Mouse (Mus musculus) lung, postnatal 0 days (tissue): ENCODE data around the gene Gm5127. TPM values are rescaled to one million over a fixed set of nuclear protein-coding genes. Genes with fewer than 3 reads are reported as not detected.
A peak's percentile ranks its signal among the peaks of the same experiment; 100 is the strongest.

Source experiments
- ATAC-seq: fragments of 200-750 bp; cut with Nextera tagmentation; 2 replicates; pipeline ENCODE4 v1.8.0; 2017; ENCODE audit warnings: moderate library complexity
- DNase-seq: peaks from one replicate; pipeline ENCODE4 v3.0.0-alpha.2; 2016; ENCODE audit warnings: low spot score
- H3K27ac ChIP-seq: fragments of 300-500 bp; sonication (generic); 2 replicates; pipeline ENCODE4 v1.5.1; 2014; ENCODE audit warnings: antibody characterized with exemption, mild to moderate bottlenecking, low read length, mixed read lengths
- H3K27me3 ChIP-seq: fragments of 300-500 bp; sonication (generic); replicated peaks from 2 replicates; pipeline ENCODE4 v1.6.1; 2014; ENCODE audit warnings: low read length, mixed read lengths; ENCODE audit not compliant: insufficient read depth
- H3K36me3 ChIP-seq: fragments of 300-500 bp; sonication (generic); 2 replicates; pipeline ENCODE4 v1.6.1; 2014; ENCODE audit warnings: low read length, mixed read lengths; ENCODE audit not compliant: insufficient read depth
- H3K4me1 ChIP-seq: fragments of 300-500 bp; sonication (generic); 2 replicates; pipeline ENCODE4 v1.6.1; 2014; ENCODE audit warnings: antibody characterized with exemption, low read depth, low read length, mixed read lengths; ENCODE audit not compliant: insufficient read depth
- H3K4me2 ChIP-seq: fragments of 300-500 bp; sonication (generic); replicated peaks from 2 replicates; pipeline ENCODE4 v1.6.1; 2014; ENCODE audit warnings: low read depth, mild to moderate bottlenecking, low read length, moderate library complexity, mixed read lengths
- H3K4me3 ChIP-seq: fragments of 300-500 bp; sonication (generic); 2 replicates; pipeline ENCODE4 v1.5.1; 2014; ENCODE audit warnings: low read depth, low read length
- H3K9ac ChIP-seq: fragments of 300-500 bp; sonication (generic); replicated peaks from 2 replicates; pipeline ENCODE4 v1.6.1; 2014; ENCODE audit warnings: low read depth, mild to moderate bottlenecking
- H3K9me3 ChIP-seq: fragments of 300-500 bp; sonication (generic); 2 replicates; pipeline ENCODE4 v1.6.1; 2016; ENCODE audit warnings: low read length, mixed read lengths
- CTCF ChIP-seq: IDR thresholded peaks from 2 replicates; pipeline ENCODE4 v1.5.1; 2016; ENCODE audit warnings: antibody characterized with exemption, mild to moderate bottlenecking
- EP300 ChIP-seq: IDR thresholded peaks from 2 replicates; pipeline ENCODE4 v1.6.1; 2016; ENCODE audit warnings: antibody characterized with exemption, mild to moderate bottlenecking, control low read depth
- WGBS: fragments of 180-500 bp; shearing (Covaris S2); extraction: QIAGEN DNeasy Blood & Tissue Kit; methylation state at CpG from one replicate; pipeline ENCODE4 v1.1.7; 2014; 5-methylcytosine and 5-hydroxymethylcytosine counted together
- polyA plus RNA-seq: library from polyadenylated mRNA; unstranded; fragments of >200 nt; fragmentation: Nextera tagmentation; extraction: Ambion mirVana; gene quantifications from 2 replicates; pipeline ENCODE4 v1.2.1, GENCODE M21; 2015

The Gm5127 gene
- 0.14 TPM in 1 of 2 replicates, not detected in the other for polyA plus RNA-seq

GRCm38 (mm10) chrX:106582886-106583285 is at the start of gene Gm5127:
Gm5127 (plus strand) TSS chrX:106583186.
- TF ChIP-seq EP300 = no peak
- no peak for TF ChIP-seq CTCF
- no peak within 1 kb of the TSS for H3K9ac ChIP-seq
- H3K36me3 ChIP-seq = no peaks in the 10 kb centered on the region
- ATAC-seq (no peak), DNase-seq (no peak)
- WGBS = 37% methylated on average over 3 of the region's 3 CpGs
- H3K4me1 ChIP-seq = no peaks in the 10 kb centered on the region
- H3K4me2 ChIP-seq = no peak within 1 kb of the TSS
- H3K9me3 ChIP-seq = no peaks in the 10 kb centered on the region
- no peak within 1 kb of the TSS for H3K4me3 ChIP-seq
- no peaks in the 10 kb centered on the region for H3K27me3 ChIP-seq
- H3K27ac ChIP-seq = no peak within 1 kb of the TSS

DNA sequence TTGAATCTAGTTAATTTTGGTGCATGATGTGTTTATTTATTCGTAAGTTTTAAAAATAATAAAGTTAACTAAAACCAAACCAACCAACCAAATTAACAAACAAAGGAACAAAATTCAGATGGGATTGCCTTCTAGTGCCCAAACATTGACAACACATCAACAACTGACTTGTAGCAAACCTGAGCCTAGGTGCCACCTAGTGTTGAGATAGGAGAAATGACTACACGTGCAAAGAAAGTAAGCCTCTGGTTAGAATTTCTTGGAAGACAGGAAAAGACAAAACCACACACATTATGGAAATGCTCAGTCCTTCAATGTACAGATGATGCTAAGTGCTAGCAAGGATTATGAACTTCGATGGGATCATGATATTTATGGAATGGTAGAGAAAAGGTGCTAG is 46.6 kb upstream of the Gm5127 start:
- ATAC-seq (no peak), DNase-seq (no peak)
- no peaks in the 10 kb centered on the region for H3K9me3 ChIP-seq
- no peaks in the 10 kb centered on the region for H3K27me3 ChIP-seq
- H3K27ac ChIP-seq = no peak overlapping the region
- no peak overlapping the region for H3K4me3 ChIP-seq
- WGBS = 41% methylated on average over 3 of the region's 3 CpGs
- H3K9ac ChIP-seq = no peak overlapping the region
- H3K4me1 ChIP-seq = no peaks in the 10 kb centered on the region
- no peaks in the 10 kb centered on the region for H3K36me3 ChIP-seq
- TF ChIP-seq CTCF (peak; percentile 39), EP300 (no peak)
- H3K4me2 ChIP-seq = no peak overlapping the region

DNA sequence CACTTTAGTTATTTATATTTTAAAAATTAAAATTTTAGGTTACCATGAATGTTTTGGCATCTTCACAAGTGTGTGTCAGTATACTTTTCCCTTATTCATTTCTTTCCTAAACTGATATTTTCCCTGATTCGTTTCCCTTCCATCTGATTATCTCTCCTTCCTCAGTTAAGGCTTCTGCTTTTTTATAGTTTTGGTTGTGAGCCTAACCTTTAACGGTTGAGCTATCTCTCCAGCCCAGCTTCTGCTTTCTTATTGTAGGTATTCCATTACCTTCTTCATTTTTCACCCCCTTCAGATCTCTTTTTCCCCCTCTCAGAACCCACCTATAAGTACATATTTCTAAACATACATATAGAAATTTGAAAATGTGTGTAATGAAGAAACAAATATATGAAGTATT is 27.5 kb upstream of the Gm5127 start:
- WGBS = 69% methylated on average over 2 of the region's 2 CpGs
- no peak for ATAC-seq

GRCm38 (mm10) chrX:106578966-106579365 is 4.0 kb upstream of the Gm5127 start:
- DNase-seq = no peak
- WGBS = 59% methylated on average over 3 of the region's 3 CpGs
- H3K4me2 ChIP-seq = no peak overlapping the region

More for the DNA sequence above, 27.5 kb upstream of the Gm5127 start:
- H3K36me3 ChIP-seq = no peaks in the 10 kb centered on the region
- TF ChIP-seq CTCF (no peak), EP300 (no peak)
- no peak overlapping the region for H3K27ac ChIP-seq
- H3K4me2 ChIP-seq = no peak overlapping the region
- H3K27me3 ChIP-seq = no peaks in the 10 kb centered on the region
- H3K9me3 ChIP-seq = no peaks in the 10 kb centered on the region
- DNase-seq = no peak
- no peaks in the 10 kb centered on the region for H3K4me1 ChIP-seq
- no peak overlapping the region for H3K9ac ChIP-seq
- no peak overlapping the region for H3K4me3 ChIP-seq

GRCm38 (mm10) chrX:106580410-106580809 is 2.6 kb upstream of the Gm5127 start:
- no peaks in the 10 kb centered on the region for H3K4me1 ChIP-seq
- no peaks in the 10 kb centered on the region for H3K9me3 ChIP-seq
- H3K4me2 ChIP-seq = no peak overlapping the region
- no peak for DNase-seq
- H3K36me3 ChIP-seq = no peaks in the 10 kb centered on the region
- no peak overlapping the region for H3K4me3 ChIP-seq
- H3K9ac ChIP-seq = no peak overlapping the region
- ATAC-seq = no peak
- TF ChIP-seq CTCF (no peak), EP300 (no peak)
- no peak overlapping the region for H3K27ac ChIP-seq
- H3K27me3 ChIP-seq = no peaks in the 10 kb centered on the region

More at GRCm38 (mm10) chrX:106578966-106579365, 4.0 kb upstream of the Gm5127 start:
- no peaks in the 10 kb centered on the region for H3K9me3 ChIP-seq
- H3K4me1 ChIP-seq = no peaks in the 10 kb centered on the region
- no peak overlapping the region for H3K27ac ChIP-seq
- TF ChIP-seq EP300 (no peak), CTCF (no peak)
- no peaks in the 10 kb centered on the region for H3K27me3 ChIP-seq
- no peak overlapping the region for H3K4me3 ChIP-seq
- H3K9ac ChIP-seq = no peak overlapping the region
- no peak for ATAC-seq
- no peaks in the 10 kb centered on the region for H3K36me3 ChIP-seq

GRCm38 (mm10) chrX:106582197-106582596 is 789 bp upstream of the Gm5127 start:
- Histone ChIP-seq H3K4me2 (no peak overlapping the region), H3K27ac (no peak overlapping the region), H3K4me3 (no peak overlapping the region), H3K4me1 (no peaks in the 10 kb centered on the region), H3K27me3 (no peaks in the 10 kb centered on the region), H3K36me3 (no peaks in the 10 kb centered on the region), H3K9ac (no peak overlapping the region), H3K9me3 (no peaks in the 10 kb centered on the region)
- 50% methylated on average over 2 of the region's 2 CpGs for WGBS
- DNase-seq (no peak), ATAC-seq (no peak)
- TF ChIP-seq CTCF = no peak

DNA sequence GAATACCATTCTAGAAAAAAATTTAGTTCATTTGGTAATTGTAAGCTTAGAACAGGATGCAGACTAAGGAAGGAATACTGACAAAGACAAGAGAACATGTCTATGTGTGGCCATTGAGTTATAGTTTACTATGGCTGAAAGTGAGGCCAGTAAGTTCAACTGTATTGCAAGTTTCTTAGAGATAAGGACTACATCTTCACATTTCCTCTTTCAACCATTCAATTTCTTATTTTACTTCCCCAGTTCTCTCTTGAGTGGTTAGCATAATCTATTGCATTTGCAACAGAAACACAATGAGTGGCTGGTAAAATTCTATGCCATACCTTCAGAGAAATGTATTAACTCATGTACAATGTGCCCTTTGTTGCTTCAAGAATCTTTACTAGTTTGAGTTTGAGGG is 10.9 kb downstream of the Gm5127 start:
- Histone ChIP-seq H3K4me1 (no peaks in the 10 kb centered on the region), H3K9ac (no peak overlapping the region), H3K4me2 (no peak overlapping the region), H3K9me3 (no peaks in the 10 kb centered on the region), H3K27me3 (no peaks in the 10 kb centered on the region), H3K27ac (no peak overlapping the region), H3K4me3 (no peak overlapping the region), H3K36me3 (no peaks in the 10 kb centered on the region)
- TF ChIP-seq CTCF (no peak), EP300 (no peak)
- ATAC-seq (no peak), DNase-seq (no peak)
